Mouse (Mus musculus) limb, embryonic 15.5 days (tissue): ENCODE results near the gene Tfip11. TPM values are rescaled to one million over a fixed set of nuclear protein-coding genes. Genes with fewer than 3 reads are reported as not detected.

Source experiments
- ATAC-seq: fragments of 200-750 bp; cut with Nextera tagmentation; 2 replicates; pipeline ENCODE4 v1.8.0; 2017; ENCODE audit warnings: low read depth, moderate TSS enrichment; ENCODE audit not compliant: insufficient number of reproducible peaks, low FRiP score, low TSS enrichment
- H3K27ac ChIP-seq: fragments of 300-500 bp; sonication (generic); 2 replicates; pipeline ENCODE4 v1.5.1; 2015; ENCODE audit warnings: moderate library complexity, mild to moderate bottlenecking, inconsistent platforms
- H3K27me3 ChIP-seq: fragments of 300-500 bp; sonication (generic); 2 replicates; pipeline ENCODE4 v1.6.1; 2015; ENCODE audit warnings: inconsistent platforms
- H3K36me3 ChIP-seq: fragments of 300-500 bp; sonication (generic); 2 replicates; pipeline ENCODE4 v1.6.1; 2015; ENCODE audit warnings: inconsistent platforms
- H3K4me1 ChIP-seq: fragments of 300-500 bp; sonication (generic); 2 replicates; pipeline ENCODE4 v1.6.1; 2015; ENCODE audit warnings: inconsistent platforms
- H3K4me2 ChIP-seq: fragments of 300-500 bp; sonication (generic); 2 replicates; pipeline ENCODE4 v1.6.1; 2015; ENCODE audit warnings: mild to moderate bottlenecking, inconsistent platforms
- H3K4me3 ChIP-seq: fragments of 300-500 bp; sonication (generic); 2 replicates; pipeline ENCODE4 v1.5.1; 2015; ENCODE audit warnings: mild to moderate bottlenecking, inconsistent platforms
- H3K9ac ChIP-seq: fragments of 300-500 bp; sonication (generic); 2 replicates; pipeline ENCODE4 v1.6.1; 2015; ENCODE audit warnings: inconsistent platforms
- H3K9me3 ChIP-seq: fragments of 300-500 bp; sonication (generic); 2 replicates; pipeline ENCODE4 v1.6.1; 2016; ENCODE audit warnings: inconsistent platforms
- WGBS: fragments of 180-500 bp; shearing (Covaris S2); methylation state at CpG from one replicate; pipeline ENCODE4 v1.1.7; 2015; 5-methylcytosine and 5-hydroxymethylcytosine counted together
- polyA plus RNA-seq: library from polyadenylated mRNA; unstranded; fragments of >200 nt; fragmentation: Nextera tagmentation; extraction: Ambion mirVana; gene quantifications from 2 replicates; pipeline ENCODE4 v1.2.1, GENCODE M21; 2015

Gene Tfip11
- polyA plus RNA-seq, 1 experiment from 2014 or later = 28.7 TPM

- Histone ChIP-seq H3K4me3 (no peak overlapping the region), H3K9ac (no peak overlapping the region), H3K27me3 (no peaks in the 10 kb centered on the region), H3K27ac (no peak overlapping the region), H3K9me3 (no peaks in the 10 kb centered on the region), H3K36me3 (peaks cover 69% of the 10 kb centered on the region), H3K4me1 (0 out of 2 replicates have a peak, but pooled peaks cover 7% of the 10 kb centered on the region), H3K4me2 (no peak overlapping the region)
- no peak for ATAC-seq
- WGBS = 96% methylated on average over 1 of the region's 1 CpGs
Observed at GRCm38 (mm10) chr5:112377380-112377779, 51.2 kb downstream of the Tfip11 start.

GRCm38 (mm10) chr5:112378716-112379115 is 52.6 kb downstream of the Tfip11 start:
- WGBS = 86% methylated on average over 6 of the region's 6 CpGs
- H3K27ac ChIP-seq = no peak overlapping the region
- H3K4me2 ChIP-seq = no peak overlapping the region
- no peaks in the 10 kb centered on the region for H3K9me3 ChIP-seq
- H3K36me3 ChIP-seq = peaks cover 56% of the 10 kb centered on the region
- H3K27me3 ChIP-seq = no peaks in the 10 kb centered on the region
- H3K9ac ChIP-seq = no peak overlapping the region
- H3K4me1 ChIP-seq = peaks cover 17% of the 10 kb centered on the region
- no peak for ATAC-seq
- H3K4me3 ChIP-seq = no peak overlapping the region

- H3K4me3 ChIP-seq = no peak overlapping the region
- no peak overlapping the region for H3K4me2 ChIP-seq
- 85% methylated on average over 11 of the region's 11 CpGs for WGBS
- no peak overlapping the region for H3K27ac ChIP-seq
- no peak overlapping the region for H3K9ac ChIP-seq
- peaks cover 42% of the 10 kb centered on the region for H3K36me3 ChIP-seq
- peaks cover 17% of the 10 kb centered on the region for H3K4me1 ChIP-seq
- H3K27me3 ChIP-seq = no peaks in the 10 kb centered on the region
- H3K9me3 ChIP-seq = no peaks in the 10 kb centered on the region
- ATAC-seq = no peak
Observed at GRCm38 (mm10) chr5:112381154-112381553, 55.0 kb downstream of the Tfip11 start.

GRCm38 (mm10) chr5:112382042-112382441 is 55.9 kb downstream of the Tfip11 start:
- ATAC-seq = no peak
- WGBS = 81% methylated on average over 9 of the region's 9 CpGs
- Histone ChIP-seq H3K27ac (peak overlapping the region; percentile 67), H3K9ac (no peak overlapping the region), H3K36me3 (peaks cover 46% of the 10 kb centered on the region), H3K27me3 (no peaks in the 10 kb centered on the region), H3K9me3 (no peaks in the 10 kb centered on the region), H3K4me2 (no peak overlapping the region), H3K4me3 (no peak overlapping the region), H3K4me1 (peaks cover 17% of the 10 kb centered on the region)

GRCm38 (mm10) chr5:112382641-112383330 is 56.6 kb downstream of the Tfip11 start:
- H3K27ac ChIP-seq = peak overlapping the region; percentile 78
- 31% methylated on average over 17 of the region's 17 CpGs for whole genome bisulfite sequencing
- H3K9me3 ChIP-seq = no peaks in the 10 kb centered on the region
- H3K36me3 ChIP-seq = peaks cover 40% of the 10 kb centered on the region
- H3K4me2 ChIP-seq = no peak overlapping the region
- no peak overlapping the region for H3K9ac ChIP-seq
- peak; percentile 55; the same call in 1 of the 2 replicates for ATAC-seq
- peaks cover 17% of the 10 kb centered on the region for H3K4me1 ChIP-seq
- H3K27me3 ChIP-seq = no peaks in the 10 kb centered on the region
- no peak overlapping the region for H3K4me3 ChIP-seq

- Histone ChIP-seq H3K9me3 (no peaks in the 10 kb centered on the region), H3K4me2 (no peak overlapping the region), H3K4me1 (peaks cover 20% of the 10 kb centered on the region), H3K36me3 (peaks cover 22% of the 10 kb centered on the region), H3K9ac (no peak overlapping the region), H3K27ac (no peak overlapping the region), H3K27me3 (no peaks in the 10 kb centered on the region), H3K4me3 (no peak overlapping the region)
- WGBS = 91% methylated on average over 13 of the region's 13 CpGs
- no peak for ATAC-seq
Observed at GRCm38 (mm10) chr5:112384805-112385472, 58.8 kb downstream of the Tfip11 start.

GRCm38 (mm10) chr5:112385973-112386372 is 59.8 kb downstream of the Tfip11 start:
- no peaks in the 10 kb centered on the region for H3K9me3 ChIP-seq
- peaks cover 20% of the 10 kb centered on the region for H3K4me1 ChIP-seq
- H3K36me3 ChIP-seq = peaks cover 20% of the 10 kb centered on the region
- ATAC-seq = no peak
- H3K27ac ChIP-seq = no peak overlapping the region
- WGBS = 57% methylated on average over 2 of the region's 2 CpGs
- H3K27me3 ChIP-seq = no peaks in the 10 kb centered on the region
- no peak overlapping the region for H3K9ac ChIP-seq
- H3K4me3 ChIP-seq = no peak overlapping the region
- H3K4me2 ChIP-seq = no peak overlapping the region

Other genes starting within 250 kb of the Tfip11 start
- 1.5 and 1.6 TPM in 2 replicates for gene Cryba4, start 73.8 kb upstream of the Tfip11 start, polyA plus RNA-seq
- gene Crybb1, start 70.5 kb upstream of the Tfip11 start, polyA plus RNA-seq = 2.6 and 3.6 TPM in 2 replicates
- 51.2 and 54.7 TPM in 2 replicates for gene Tpst2, start 49.7 kb upstream of the Tfip11 start, polyA plus RNA-seq
- 32.6 and 37.8 TPM in 2 replicates for gene Srrd, start 16.7 kb downstream of the Tfip11 start, polyA plus RNA-seq
- gene Hps4, start 16.7 kb downstream of the Tfip11 start, polyA plus RNA-seq = 32.5 and 34.8 TPM in 2 replicates
- gene Gm6583, start 29.7 kb downstream of the Tfip11 start, polyA plus RNA-seq = 0.20 and 0.33 TPM in 2 replicates
- gene Asphd2, start 68.5 kb downstream of the Tfip11 start, polyA plus RNA-seq = 13.0 and 18.5 TPM in 2 replicates
- 0.08 TPM in 1 of 2 replicates, not detected in the other for gene Gm6588, start 123.1 kb downstream of the Tfip11 start, polyA plus RNA-seq